Mouse (Mus musculus) thymus, adult 18-20 months (tissue): ENCODE measurements around the gene Tet3.

Source experiments
- DNase-seq, 2 experiments: peaks; one replicate each; pipeline ENCODE4 v3.0.0; 2022; ENCODE audit warnings: mixed read lengths in 2 of 2

The Tet3 gene

GRCm38 (mm10) chr6:83322794-83323193 is 136.1 kb downstream of the Tet3 start:
- no peak for DNase-seq

GRCm38 (mm10) chr6:83321927-83322326 is 137.0 kb downstream of the Tet3 start:
- DNase-seq, result no peak

- DNase-seq, result peak; percentile 84 to 91
Observed at GRCm38 (mm10) chr6:83317108-83317741, 141.7 kb downstream of the Tet3 start.

GRCm38 (mm10) chr6:83316022-83316421 is 142.9 kb downstream of the Tet3 start:
- DNase-seq, result no peak

- DNase-seq, result no peak
Observed at GRCm38 (mm10) chr6:83315293-83315692, 143.6 kb downstream of the Tet3 start.

GRCm38 (mm10) chr6:83312514-83312913 is 146.4 kb downstream of the Tet3 start:
- DNase-seq, result no peak
